Mouse (Mus musculus): Measurements from ENCODE around the gene Olfr309. TPM values are rescaled to one million over a fixed set of nuclear protein-coding genes. Genes with fewer than 3 reads are reported as not detected.
"Not testable (repeated sequence)": the region's sequence is repeated elsewhere in the genome, so short reads cannot be mapped to it uniquely, and the experiment has no call there.

Olfr309 gene
- polyA plus RNA-seq (2016; fragmentation: Nextera tagmentation; extraction: Ambion mirVana): not detected in 2 replicates

DNA sequence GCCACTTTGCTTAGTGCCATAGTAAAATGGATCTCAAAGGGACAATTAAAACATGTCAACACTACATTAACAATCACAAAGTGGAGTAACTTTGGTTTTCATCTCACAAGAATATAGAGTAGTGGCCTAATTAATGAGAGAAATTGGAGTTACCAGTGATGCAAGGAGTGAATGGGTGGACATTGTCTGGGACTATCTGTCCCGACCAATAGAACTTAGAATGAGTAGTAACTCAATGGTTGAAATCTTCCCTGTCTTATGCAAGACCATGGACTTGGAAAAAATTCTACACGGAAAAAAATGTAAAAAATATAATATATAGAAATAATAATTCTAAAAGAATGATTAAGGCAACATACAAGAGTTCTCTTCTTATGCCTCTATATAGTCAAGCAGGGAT lies at the start of gene Olfr309:
TSS of gene Olfr309 (minus strand) at position 101 of the 400 bp plus-strand sequence.
- H3K4me2 ChIP-seq (replicated peaks): no peak within 1 kb of the TSS
- H3K4me3 ChIP-seq: no peak within 1 kb of the TSS
- H3K27ac ChIP-seq: no peak within 1 kb of the TSS
- no peaks in the 10 kb centered on the region for H3K27me3 ChIP-seq
- H3K4me1 ChIP-seq: no peaks in the 10 kb centered on the region
- no peaks in the 10 kb centered on the region for H3K36me3 ChIP-seq
- no peak for ATAC-seq (ENCODE audit: insufficient number of reproducible peaks, insufficient read depth, low FRiP score, low TSS enrichment)
- H3K9me3 ChIP-seq: no peaks in the 10 kb centered on the region
- no peak within 1 kb of the TSS for H3K9ac ChIP-seq
- WGBS: 70% methylated on average over 2 of the region's 2 CpGs

DNA sequence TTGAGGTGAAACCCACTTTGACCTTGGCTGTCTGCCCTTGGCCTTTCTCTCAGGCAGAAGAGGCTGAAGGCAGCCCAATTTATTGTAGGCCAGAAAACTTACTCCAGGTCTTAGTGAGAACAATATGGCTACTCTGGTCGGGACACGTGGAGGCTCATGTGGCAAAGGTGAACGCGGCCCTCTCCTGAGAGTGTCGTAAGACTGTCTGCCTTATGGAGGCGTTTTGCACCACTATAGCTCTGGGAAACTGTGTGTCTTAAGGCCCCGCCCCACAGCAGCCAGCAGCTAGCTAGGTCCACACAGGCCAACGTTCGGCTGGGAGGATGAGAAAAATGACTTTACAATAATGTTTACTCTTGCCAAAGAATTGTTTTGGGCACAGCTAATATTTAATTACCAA lies 32.8 kb upstream of the Olfr309 start:
- not testable (repeated sequence) for H3K9me3 ChIP-seq; H3K27ac ChIP-seq; H3K27me3 ChIP-seq; H3K4me3 ChIP-seq; H3K4me2 ChIP-seq (replicated peaks); H3K9ac ChIP-seq; ATAC-seq (ENCODE audit: insufficient number of reproducible peaks, insufficient read depth, low FRiP score, low TSS enrichment); H3K36me3 ChIP-seq; H3K4me1 ChIP-seq
- WGBS: 91% methylated on average over 9 of the region's 9 CpGs

GRCm38 (mm10) chr7:86344253-86344652 lies 30.7 kb upstream of the Olfr309 start:
- no peak overlapping the region for H3K27ac ChIP-seq
- H3K4me1 ChIP-seq: no peaks in the 10 kb centered on the region
- H3K4me2 ChIP-seq (replicated peaks): no peak overlapping the region
- no peaks in the 10 kb centered on the region for H3K36me3 ChIP-seq
- no peaks in the 10 kb centered on the region for H3K9me3 ChIP-seq
- 72% methylated on average over 3 of the region's 3 CpGs for WGBS
- ATAC-seq (ENCODE audit: insufficient number of reproducible peaks, insufficient read depth, low FRiP score, low TSS enrichment): no peak
- no peak overlapping the region for H3K9ac ChIP-seq
- no peak overlapping the region for H3K4me3 ChIP-seq
- no peaks in the 10 kb centered on the region for H3K27me3 ChIP-seq

DNA sequence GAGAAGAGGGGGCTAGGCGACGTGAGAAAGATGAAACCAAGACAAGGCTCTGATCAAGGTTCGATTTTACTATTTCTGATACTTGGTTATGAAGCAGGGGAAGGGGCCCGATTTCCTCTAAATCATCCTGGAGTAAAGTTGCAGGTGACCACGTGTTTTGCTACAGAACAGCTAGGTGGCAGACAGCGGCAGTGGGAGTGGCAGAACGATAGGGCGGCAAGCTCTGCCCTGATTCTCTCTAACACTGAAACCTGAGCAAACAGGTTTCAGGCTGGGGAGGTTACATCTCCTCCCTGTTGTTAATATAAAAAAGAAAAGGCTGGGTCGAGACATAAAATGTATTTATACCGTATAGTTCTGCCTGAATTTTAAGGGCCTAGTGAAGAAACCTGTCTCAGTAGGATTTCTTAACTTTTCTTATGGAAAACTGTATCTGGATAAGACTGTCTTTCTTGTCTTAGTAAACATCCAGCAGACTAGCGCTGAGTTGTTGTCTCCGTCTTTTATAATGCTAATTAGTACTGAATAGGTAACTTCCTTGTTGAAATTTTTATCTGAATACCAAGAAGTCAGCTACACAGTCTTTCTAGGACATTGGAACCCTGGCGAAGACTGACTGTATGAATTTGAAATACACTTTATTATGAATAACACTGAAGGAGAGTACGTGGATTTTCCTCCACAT lies 29.5 kb upstream of the Olfr309 start:
- Histone ChIP-seq H3K9me3 (no peaks in the 10 kb centered on the region), H3K4me1 (no peaks in the 10 kb centered on the region), H3K4me2 (replicated peaks) (no peak overlapping the region), H3K4me3 (no peak overlapping the region), H3K9ac (no peak overlapping the region), H3K36me3 (no peaks in the 10 kb centered on the region), H3K27me3 (no peaks in the 10 kb centered on the region), H3K27ac (no peak overlapping the region)
- no peak for ATAC-seq (ENCODE audit: insufficient number of reproducible peaks, insufficient read depth, low FRiP score, low TSS enrichment)
- WGBS: 76% methylated on average over 14 of the region's 14 CpGs

GRCm38 (mm10) chr7:86337486-86337885 lies 24.0 kb upstream of the Olfr309 start, which contains the start of gene Olfr307:
Gene Olfr307 (minus strand): TSS chr7:86337586.
- Histone ChIP-seq H3K27me3 (no peaks in the 10 kb centered on the region), H3K4me1 (no peaks in the 10 kb centered on the region), H3K36me3 (no peaks in the 10 kb centered on the region), H3K9ac (no peak within 1 kb of the TSS), H3K9me3 (no peaks in the 10 kb centered on the region), H3K4me2 (replicated peaks) (no peak within 1 kb of the TSS), H3K27ac (no peak within 1 kb of the TSS), H3K4me3 (no peak within 1 kb of the TSS)
- no peak for ATAC-seq (ENCODE audit: insufficient number of reproducible peaks, insufficient read depth, low FRiP score, low TSS enrichment)
- WGBS: 75% methylated on average over 1 of the region's 1 CpGs

DNA sequence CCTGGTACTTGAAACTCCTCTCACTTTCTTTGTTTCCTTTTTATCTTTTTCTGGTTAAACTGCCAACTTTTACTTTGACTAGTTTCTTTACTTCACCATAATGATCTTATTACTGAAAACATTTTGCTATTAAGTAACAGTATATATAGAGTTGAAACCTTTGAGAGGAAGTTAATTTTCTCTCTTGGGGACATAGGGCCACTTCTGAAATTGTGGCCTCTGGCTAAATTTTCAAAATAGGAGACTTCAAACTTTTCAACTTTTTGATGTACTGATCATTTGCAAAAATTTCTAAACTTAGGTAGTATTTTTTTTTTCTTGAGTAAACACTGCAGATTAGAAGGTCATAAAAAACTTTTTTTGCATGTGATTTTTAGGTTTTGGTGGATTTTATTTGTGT lies 12.0 kb upstream of the Olfr309 start, which contains the start of gene Olfr308:
TSS of gene Olfr308 (minus strand) at position 101 of the 400 bp plus-strand sequence.
- Histone ChIP-seq H3K27me3 (no peaks in the 10 kb centered on the region), H3K9ac (no peak within 1 kb of the TSS), H3K4me3 (no peak within 1 kb of the TSS), H3K36me3 (no peaks in the 10 kb centered on the region), H3K9me3 (no peaks in the 10 kb centered on the region), H3K27ac (no peak within 1 kb of the TSS), H3K4me1 (no peaks in the 10 kb centered on the region), H3K4me2 (replicated peaks) (no peak within 1 kb of the TSS)
- no peak for ATAC-seq (ENCODE audit: insufficient number of reproducible peaks, insufficient read depth, low FRiP score, low TSS enrichment)

- Histone ChIP-seq H3K27ac (no peak overlapping the region), H3K27me3 (no peaks in the 10 kb centered on the region), H3K9ac (no peak overlapping the region), H3K4me2 (replicated peaks) (no peak overlapping the region), H3K4me1 (no peaks in the 10 kb centered on the region), H3K9me3 (no peaks in the 10 kb centered on the region), H3K36me3 (no peaks in the 10 kb centered on the region), H3K4me3 (no peak overlapping the region)
- ATAC-seq (ENCODE audit: insufficient number of reproducible peaks, insufficient read depth, low FRiP score, low TSS enrichment): no peak
- WGBS: 95% methylated on average over 2 of the region's 2 CpGs
Measured at GRCm38 (mm10) chr7:86321323-86321722, 7.8 kb upstream of the Olfr309 start.

GRCm38 (mm10) chr7:86277072-86277471 lies 36.4 kb downstream of the Olfr309 start, which contains the start of gene Olfr310:
Gene Olfr310 (minus strand): TSS chr7:86277172.
- no peak for ATAC-seq (ENCODE audit: insufficient number of reproducible peaks, insufficient read depth, low FRiP score, low TSS enrichment)
- no peaks in the 10 kb centered on the region for H3K27me3 ChIP-seq

More at GRCm38 (mm10) chr7:86277072-86277471, 36.4 kb downstream of the Olfr309 start, which contains the start of gene Olfr310:
- Histone ChIP-seq H3K9me3 (no peaks in the 10 kb centered on the region), H3K4me2 (replicated peaks) (no peak within 1 kb of the TSS), H3K4me3 (no peak within 1 kb of the TSS), H3K4me1 (no peaks in the 10 kb centered on the region), H3K36me3 (no peaks in the 10 kb centered on the region), H3K27ac (no peak within 1 kb of the TSS), H3K9ac (no peak within 1 kb of the TSS)
- WGBS: 50% methylated on average over 1 of the region's 1 CpGs

Small RNA genes within 50 kb of the gene (microRNA-seq; reads per million reads assigned to microRNA genes)
- not detected for gene Gm23192

Other genes starting within 250 kb of the Olfr309 start
- not detected in 2 replicates for gene Vmn2r75, start 141.9 kb downstream of the Olfr309 start, polyA plus RNA-seq (2016; fragmentation: Nextera tagmentation; extraction: Ambion mirVana)
- gene Vmn2r76, start 67.4 kb downstream of the Olfr309 start, polyA plus RNA-seq (2016; fragmentation: Nextera tagmentation; extraction: Ambion mirVana): not detected in 2 replicates
- not detected in 2 replicates for gene Olfr310, start 36.5 kb downstream of the Olfr309 start, polyA plus RNA-seq (2016; fragmentation: Nextera tagmentation; extraction: Ambion mirVana)
- gene Olfr308, start 11.9 kb upstream of the Olfr309 start, polyA plus RNA-seq (2016; fragmentation: Nextera tagmentation; extraction: Ambion mirVana): not detected in 2 replicates
- not detected in 2 replicates for gene Olfr307, start 23.9 kb upstream of the Olfr309 start, polyA plus RNA-seq (2016; fragmentation: Nextera tagmentation; extraction: Ambion mirVana)
- gene Olfr305, start 53.2 kb upstream of the Olfr309 start, polyA plus RNA-seq (2016; fragmentation: Nextera tagmentation; extraction: Ambion mirVana): not detected in 2 replicates
- gene Olfr304, start 73.0 kb upstream of the Olfr309 start, polyA plus RNA-seq (2016; fragmentation: Nextera tagmentation; extraction: Ambion mirVana): not detected in 2 replicates
- gene Olfr303, start 84.1 kb upstream of the Olfr309 start, polyA plus RNA-seq (2016; fragmentation: Nextera tagmentation; extraction: Ambion mirVana): not detected in 2 replicates
- gene Olfr301, start 90.1 kb upstream of the Olfr309 start, polyA plus RNA-seq (2016; fragmentation: Nextera tagmentation; extraction: Ambion mirVana): not detected in 2 replicates
- gene Olfr299, start 146.2 kb upstream of the Olfr309 start, polyA plus RNA-seq (2016; fragmentation: Nextera tagmentation; extraction: Ambion mirVana): 0.04 TPM in 1 of 2 replicates, not detected in the other
- not detected in 2 replicates for gene Olfr298, start 178.8 kb upstream of the Olfr309 start, polyA plus RNA-seq (2016; fragmentation: Nextera tagmentation; extraction: Ambion mirVana)
- gene Olfr297, start 206.3 kb upstream of the Olfr309 start, polyA plus RNA-seq (2016; fragmentation: Nextera tagmentation; extraction: Ambion mirVana): not detected in 2 replicates

Data from embryonic facial prominence, embryonic 12.5 days (tissue).